Mouse (Mus musculus): ENCODE data around the gene Etv5. TPM values are rescaled to one million over a fixed set of nuclear protein-coding genes. Genes with fewer than 3 reads are reported as not detected.

Gene Etv5
- polyA plus RNA-seq, 1 experiment from 2014 or later = 17.8 TPM

GRCm38 (mm10) chr16:22351194-22351593 lies 88.3 kb downstream of the Etv5 start:
- no peak overlapping the region for H3K4me2 ChIP-seq (ENCODE audit: low read length)
- 96% methylated on average over 4 of the region's 4 CpGs for WGBS

GRCm38 (mm10) chr16:22349798-22350197 lies 89.7 kb downstream of the Etv5 start:
- 85% methylated on average over 5 of the region's 5 CpGs for WGBS
- Histone ChIP-seq H3K9me3 (replicated peaks; ENCODE audit: control insufficient read depth, low read length, poor library complexity, severe bottlenecking) (peaks cover 2% of the 10 kb centered on the region; the same call in 1 of the 2 replicates), H3K4me1 (ENCODE audit: control insufficient read depth, insufficient read depth, low read length) (peaks cover 2% of the 10 kb centered on the region; the same call in 1 of the 2 replicates), H3K27me3 (ENCODE audit: control insufficient read depth, insufficient read depth, low read depth, low read length) (no peaks in the 10 kb centered on the region), H3K36me3 (ENCODE audit: control insufficient read depth, insufficient read depth, low read length) (no peaks in the 10 kb centered on the region), H3K4me3 (ENCODE audit: low read depth, low read length) (no peak overlapping the region), H3K9ac (ENCODE audit: low read depth, low read length) (no peak overlapping the region), H3K4me2 (ENCODE audit: low read length) (no peak overlapping the region), H3K27ac (ENCODE audit: low read length) (no peak overlapping the region)
- ATAC-seq = no peak

More at GRCm38 (mm10) chr16:22351194-22351593, 88.3 kb downstream of the Etv5 start:
- no peak overlapping the region for H3K9ac ChIP-seq (ENCODE audit: low read depth, low read length)
- H3K9me3 ChIP-seq (replicated peaks; ENCODE audit: control insufficient read depth, low read length, poor library complexity, severe bottlenecking) = no peaks in the 10 kb centered on the region
- no peaks in the 10 kb centered on the region for H3K27me3 ChIP-seq (ENCODE audit: control insufficient read depth, insufficient read depth, low read depth, low read length)
- H3K4me3 ChIP-seq (ENCODE audit: low read depth, low read length) = no peak overlapping the region
- no peak for ATAC-seq
- peaks cover 2% of the 10 kb centered on the region; the same call in 1 of the 2 replicates for H3K4me1 ChIP-seq (ENCODE audit: control insufficient read depth, insufficient read depth, low read length)
- H3K27ac ChIP-seq (ENCODE audit: low read length) = no peak overlapping the region
- no peaks in the 10 kb centered on the region for H3K36me3 ChIP-seq (ENCODE audit: control insufficient read depth, insufficient read depth, low read length)

DNA sequence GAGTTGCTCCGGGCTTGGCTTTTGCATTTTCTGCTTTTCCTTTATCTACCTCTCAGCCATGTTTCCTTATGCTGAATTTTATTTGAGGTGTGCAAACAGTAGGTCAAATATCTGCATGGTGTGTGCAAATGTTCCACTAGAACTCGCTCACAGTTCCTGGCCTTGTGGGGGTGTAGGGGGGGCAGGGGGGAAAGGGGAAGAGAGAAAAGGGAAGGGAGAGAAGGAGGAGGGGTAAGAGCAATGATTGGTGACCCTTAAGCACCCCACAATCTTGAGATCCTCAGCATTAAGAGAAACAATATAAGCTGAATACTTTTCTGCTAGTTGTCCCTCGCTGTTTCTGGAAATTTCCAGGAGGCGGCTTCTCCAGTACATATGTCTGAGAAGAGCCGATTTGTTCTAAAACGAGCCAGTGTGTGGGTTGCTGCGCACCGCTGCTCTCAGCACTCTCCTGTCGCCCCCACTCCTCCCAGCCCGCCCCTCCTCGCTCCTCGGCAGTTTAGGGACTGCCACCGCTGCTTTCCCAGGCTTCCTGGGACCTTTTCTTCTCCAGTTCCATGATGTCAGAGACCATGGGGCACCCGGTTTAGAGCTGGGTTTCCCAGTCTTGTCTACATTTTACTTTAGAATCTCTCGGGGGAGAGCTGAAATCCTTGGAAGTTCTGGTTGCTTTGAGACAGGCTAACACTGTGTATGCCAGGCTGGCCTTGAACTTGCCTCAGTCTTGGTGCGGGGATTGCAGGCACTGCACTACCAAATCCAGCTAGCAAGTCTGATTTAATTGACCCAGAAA lies 90.8 kb downstream of the Etv5 start:
- Histone ChIP-seq H3K27ac (ENCODE audit: low read length) (no peak overlapping the region), H3K4me1 (ENCODE audit: control insufficient read depth, insufficient read depth, low read length) (peaks cover 2% of the 10 kb centered on the region; the same call in 1 of the 2 replicates), H3K9ac (ENCODE audit: low read depth, low read length) (no peak overlapping the region), H3K9me3 (replicated peaks; ENCODE audit: control insufficient read depth, low read length, poor library complexity, severe bottlenecking) (peaks cover 2% of the 10 kb centered on the region; the same call in 1 of the 2 replicates), H3K36me3 (ENCODE audit: control insufficient read depth, insufficient read depth, low read length) (no peaks in the 10 kb centered on the region), H3K4me2 (ENCODE audit: low read length) (no peak overlapping the region), H3K4me3 (ENCODE audit: low read depth, low read length) (no peak overlapping the region), H3K27me3 (ENCODE audit: control insufficient read depth, insufficient read depth, low read depth, low read length) (no peaks in the 10 kb centered on the region)
- 27% methylated on average over 16 of the region's 16 CpGs for WGBS
- ATAC-seq = no peak

- Histone ChIP-seq H3K9ac (ENCODE audit: low read depth, low read length) (no peak overlapping the region), H3K4me3 (ENCODE audit: low read depth, low read length) (no peak overlapping the region), H3K4me1 (ENCODE audit: control insufficient read depth, insufficient read depth, low read length) (peaks cover 2% of the 10 kb centered on the region; the same call in 1 of the 2 replicates), H3K9me3 (replicated peaks; ENCODE audit: control insufficient read depth, low read length, poor library complexity, severe bottlenecking) (peaks cover 2% of the 10 kb centered on the region; the same call in 1 of the 2 replicates), H3K27me3 (ENCODE audit: control insufficient read depth, insufficient read depth, low read depth, low read length) (no peaks in the 10 kb centered on the region), H3K36me3 (ENCODE audit: control insufficient read depth, insufficient read depth, low read length) (no peaks in the 10 kb centered on the region), H3K4me2 (ENCODE audit: low read length) (no peak overlapping the region), H3K27ac (ENCODE audit: low read length) (no peak overlapping the region)
- no peak for ATAC-seq
- 64% methylated on average over 4 of the region's 4 CpGs for WGBS
Measured at GRCm38 (mm10) chr16:22348014-22348413, 91.5 kb downstream of the Etv5 start.

DNA sequence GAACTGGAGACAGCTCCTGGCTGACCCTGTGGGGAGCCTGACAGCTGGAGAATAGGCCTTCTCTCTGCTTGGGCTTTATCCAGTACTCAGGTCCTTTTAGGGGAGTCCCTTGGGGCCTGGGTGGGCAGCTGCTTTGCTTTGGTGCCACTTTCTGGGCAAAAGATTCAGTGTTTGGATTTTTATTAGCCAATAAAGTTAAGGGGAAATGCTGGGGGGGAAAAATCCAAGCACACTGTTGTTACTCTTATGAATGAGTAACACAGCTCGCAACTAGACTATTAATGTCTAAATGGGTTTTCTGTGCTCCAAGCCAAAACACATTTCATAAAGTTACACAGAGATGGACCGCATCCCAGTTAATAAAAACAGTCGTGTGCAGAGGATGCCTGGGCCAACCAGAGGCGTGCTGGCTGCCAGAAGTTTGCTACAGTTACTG lies 98.3 kb downstream of the Etv5 start:
- WGBS = 75% methylated on average over 4 of the region's 4 CpGs
- ATAC-seq = no peak

GRCm38 (mm10) chr16:22335781-22336180 lies 103.7 kb downstream of the Etv5 start:
- no peak overlapping the region for H3K4me3 ChIP-seq (ENCODE audit: low read depth, low read length)
- ATAC-seq = no peak
- 76% methylated on average over 3 of the region's 3 CpGs for WGBS
- no peaks in the 10 kb centered on the region for H3K4me1 ChIP-seq (ENCODE audit: control insufficient read depth, insufficient read depth, low read length)
- no peak overlapping the region for H3K27ac ChIP-seq (ENCODE audit: low read length)
- no peaks in the 10 kb centered on the region for H3K27me3 ChIP-seq (ENCODE audit: control insufficient read depth, insufficient read depth, low read depth, low read length)
- no peak overlapping the region for H3K4me2 ChIP-seq (ENCODE audit: low read length)
- H3K9ac ChIP-seq (ENCODE audit: low read depth, low read length) = no peak overlapping the region
- no peaks in the 10 kb centered on the region for H3K36me3 ChIP-seq (ENCODE audit: control insufficient read depth, insufficient read depth, low read length)
- H3K9me3 ChIP-seq (replicated peaks; ENCODE audit: control insufficient read depth, low read length, poor library complexity, severe bottlenecking) = 0 out of 2 replicates have a peak, but pooled peaks cover 4% of the 10 kb centered on the region

More for the DNA sequence above, 98.3 kb downstream of the Etv5 start:
- no peaks in the 10 kb centered on the region for H3K36me3 ChIP-seq (ENCODE audit: control insufficient read depth, insufficient read depth, low read length)
- H3K4me2 ChIP-seq (ENCODE audit: low read length) = no peak overlapping the region
- no peak overlapping the region for H3K9ac ChIP-seq (ENCODE audit: low read depth, low read length)
- peaks cover 2% of the 10 kb centered on the region; the same call in 1 of the 2 replicates for H3K9me3 ChIP-seq (replicated peaks; ENCODE audit: control insufficient read depth, low read length, poor library complexity, severe bottlenecking)
- no peak overlapping the region for H3K27ac ChIP-seq (ENCODE audit: low read length)
- H3K27me3 ChIP-seq (ENCODE audit: control insufficient read depth, insufficient read depth, low read depth, low read length) = no peaks in the 10 kb centered on the region
- no peaks in the 10 kb centered on the region for H3K4me1 ChIP-seq (ENCODE audit: control insufficient read depth, insufficient read depth, low read length)
- no peak overlapping the region for H3K4me3 ChIP-seq (ENCODE audit: low read depth, low read length)

Other genes starting within 250 kb of the Etv5 start
- gene Tra2b, start 173.7 kb downstream of the Etv5 start, polyA plus RNA-seq (2015; fragmentation: Nextera tagmentation; extraction: Ambion mirVana) = 240 and 274 TPM in 2 replicates
- 2.5 and 4.6 TPM in 2 replicates for gene Dgkg, start 217.5 kb upstream of the Etv5 start, polyA plus RNA-seq (2015; fragmentation: Nextera tagmentation; extraction: Ambion mirVana)

Measured in midbrain, embryonic 16.5 days (tissue).